Mouse (Mus musculus): ENCODE measurements around the gene Zfp663.

DNA sequence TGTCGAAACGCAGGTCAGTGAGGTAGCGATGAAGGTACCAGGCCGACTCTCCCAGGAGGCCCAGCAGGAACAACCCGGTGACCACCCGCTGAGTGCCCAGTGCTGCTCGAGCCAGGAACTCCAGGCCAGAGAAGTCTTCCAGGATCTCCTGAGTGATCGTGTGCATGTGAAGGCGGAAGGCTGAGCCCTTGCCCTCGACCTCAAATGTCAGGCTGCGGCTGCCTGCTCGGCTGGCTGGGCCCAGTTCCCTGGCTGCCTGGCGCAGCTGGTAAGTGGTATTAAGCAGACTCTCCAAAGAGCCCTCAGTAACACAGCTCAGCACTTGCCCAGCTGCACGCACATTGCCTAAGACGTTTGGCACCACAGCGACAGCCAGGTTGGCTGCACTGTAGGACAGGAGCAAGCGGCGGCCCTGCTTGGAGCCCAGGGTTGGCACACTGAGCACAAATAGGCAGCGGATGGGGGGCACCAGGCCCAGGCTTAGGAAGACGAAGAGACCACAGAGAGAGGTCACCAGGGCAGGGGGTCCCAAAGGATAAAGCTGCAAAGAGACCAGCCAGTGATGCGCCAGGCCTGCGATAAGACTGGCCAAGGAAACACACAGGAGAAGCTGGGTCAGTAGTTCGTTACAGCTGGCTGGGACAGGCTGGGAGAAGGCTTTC, 29.1 kb upstream of the Zfp663 start:
- TF ChIP-seq CTCF (IDR thresholded peaks at IDR 0.05 in 2 of 3, conservative IDR thresholded peaks at IDR 0.05 in 1 of 3; ENCODE audit: control insufficient read depth in 1 of 3, insufficient read depth in 1 of 3, low read depth in 2 of 3, low read length in 3 of 3, poor library complexity in 1 of 3, severe bottlenecking in 1 of 3) (no peak), HCFC1 (IDR thresholded peaks at IDR 0.05; ENCODE audit: low read depth, low read length) (no peak), JUND (IDR thresholded peaks at IDR 0.05; ENCODE audit: low read depth, low read length) (no peak), ELF1 (IDR thresholded peaks at IDR 0.05; ENCODE audit: low read depth, low read length) (no peak), MAZ (IDR thresholded peaks at IDR 0.05; ENCODE audit: low read depth, low read length) (no peak), RAD21 (IDR thresholded peaks at IDR 0.05; ENCODE audit: low read depth, low read length) (no peak), TAL1 (IDR thresholded peaks at IDR 0.05; ENCODE audit: low read length) (no peak), ZNF384 (IDR thresholded peaks at IDR 0.05; ENCODE audit: low read depth, low read length) (no peak), POLR2AphosphoS5 (IDR thresholded peaks at IDR 0.05; ENCODE audit: borderline replicate concordance, low read depth, low read length) (no peak), GATA1 (IDR thresholded peaks at IDR 0.05; ENCODE audit: low read depth, low read length) (no peak), SMC3 (IDR thresholded peaks at IDR 0.05; ENCODE audit: low read depth, low read length) (no peak), EP300 (IDR thresholded peaks at IDR 0.05; ENCODE audit: low read depth in 1 of 2, low read length in 2 of 2) (no peak), ZMIZ1 (IDR thresholded peaks at IDR 0.05; ENCODE audit: low read depth, low read length) (no peak), POLR2A (IDR thresholded peaks at IDR 0.05; ENCODE audit: control insufficient read depth in 1 of 2, insufficient read depth in 1 of 2, low read depth in 1 of 2, low read length in 2 of 2, poor library complexity in 1 of 2) (no peak)

Data from MEL (cell line).